Mouse (Mus musculus): ENCODE data around the gene Mbl2. TPM values are rescaled to one million over a fixed set of nuclear protein-coding genes. Genes with fewer than 3 reads are reported as not detected.
"Not testable (repeated sequence)": the region's sequence is repeated elsewhere in the genome, so short reads cannot be mapped to it uniquely, and the experiment has no call there.

The Mbl2 gene
- polyA plus RNA-seq (2014; fragmentation: Nextera tagmentation; extraction: Ambion mirVana): 0.17 and 0.21 TPM in 2 replicates

DNA sequence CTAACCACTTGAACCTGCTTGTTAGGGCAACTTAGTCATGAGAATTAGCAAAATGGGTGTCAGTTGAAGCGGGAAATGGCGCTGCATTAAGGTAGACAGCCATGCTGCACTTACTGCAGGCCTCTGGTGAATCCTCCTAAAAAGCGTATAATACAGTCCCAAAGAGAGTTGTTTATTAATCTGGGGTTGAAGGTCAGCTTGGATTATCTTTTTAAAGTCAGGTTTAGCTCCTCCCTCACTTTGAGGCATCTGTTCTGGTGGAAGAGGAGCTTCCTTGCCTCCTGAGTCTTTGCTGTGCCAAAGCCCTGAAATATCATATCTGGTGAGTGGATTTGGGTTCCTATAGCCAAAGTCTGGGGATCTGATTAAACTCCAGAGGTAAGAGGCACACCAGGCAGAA is at the start of gene Mbl2:
Gene Mbl2 (plus strand): TSS at position 252 of the 400 bp plus-strand sequence.
- 76% methylated on average over 3 of the region's 3 CpGs for WGBS
- H3K27ac ChIP-seq (ENCODE audit: low read depth, low read length): no peak within 1 kb of the TSS
- ATAC-seq (replicated peaks; ENCODE audit: low FRiP score) (no peak), DNase-seq (ENCODE audit: low spot score) (no peak)
- no peak within 1 kb of the TSS for H3K4me3 ChIP-seq (ENCODE audit: low read depth, low read length)
- H3K9ac ChIP-seq (ENCODE audit: low read depth, low read length): no peak within 1 kb of the TSS
- H3K27me3 ChIP-seq (replicated peaks; ENCODE audit: control insufficient read depth, insufficient read depth, low read length): no peaks in the 10 kb centered on the region
- H3K36me3 ChIP-seq (ENCODE audit: control insufficient read depth, insufficient read depth, low read length): no peaks in the 10 kb centered on the region
- H3K4me2 ChIP-seq: no peak within 1 kb of the TSS
- no peaks in the 10 kb centered on the region for H3K4me1 ChIP-seq (replicated peaks; ENCODE audit: control insufficient read depth, insufficient read depth, low read length)
- H3K9me3 ChIP-seq (ENCODE audit: control insufficient read depth, low read length): no peaks in the 10 kb centered on the region

DNA sequence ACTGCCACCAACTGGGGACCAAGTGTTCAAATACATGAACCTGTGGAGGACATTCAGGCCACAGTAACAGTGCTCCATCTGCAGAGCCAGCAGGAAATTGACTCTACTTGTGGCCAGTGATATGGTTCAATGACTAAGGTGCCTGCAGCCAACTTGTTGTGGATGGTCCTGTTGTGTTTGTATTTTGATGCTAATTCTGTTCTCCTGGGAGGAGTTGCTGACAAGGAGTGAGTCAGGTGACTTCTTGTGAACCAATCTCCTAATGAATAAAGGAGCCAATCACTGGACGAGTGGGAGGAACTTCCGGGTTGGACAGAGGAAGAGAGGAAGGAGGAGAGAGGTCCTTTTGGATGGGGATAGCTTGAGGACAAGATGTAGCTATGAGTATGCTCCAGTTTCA is 47.2 kb upstream of the Mbl2 start:
- Histone ChIP-seq H3K9me3 (ENCODE audit: control insufficient read depth, low read length) (peaks cover 4% of the 10 kb centered on the region; the same call in 1 of the 2 replicates), H3K36me3 (ENCODE audit: control insufficient read depth, insufficient read depth, low read length) (no peaks in the 10 kb centered on the region), H3K27ac (ENCODE audit: low read depth, low read length) (no peak overlapping the region), H3K27me3 (replicated peaks; ENCODE audit: control insufficient read depth, insufficient read depth, low read length) (no peaks in the 10 kb centered on the region), H3K4me1 (replicated peaks; ENCODE audit: control insufficient read depth, insufficient read depth, low read length) (no peaks in the 10 kb centered on the region), H3K4me2 (no peak overlapping the region), H3K9ac (ENCODE audit: low read depth, low read length) (no peak overlapping the region), H3K4me3 (ENCODE audit: low read depth, low read length) (no peak overlapping the region)
- ATAC-seq (replicated peaks; ENCODE audit: low FRiP score) (no peak), DNase-seq (ENCODE audit: low spot score) (no peak)
- WGBS: 87% methylated on average over 2 of the region's 2 CpGs

DNA sequence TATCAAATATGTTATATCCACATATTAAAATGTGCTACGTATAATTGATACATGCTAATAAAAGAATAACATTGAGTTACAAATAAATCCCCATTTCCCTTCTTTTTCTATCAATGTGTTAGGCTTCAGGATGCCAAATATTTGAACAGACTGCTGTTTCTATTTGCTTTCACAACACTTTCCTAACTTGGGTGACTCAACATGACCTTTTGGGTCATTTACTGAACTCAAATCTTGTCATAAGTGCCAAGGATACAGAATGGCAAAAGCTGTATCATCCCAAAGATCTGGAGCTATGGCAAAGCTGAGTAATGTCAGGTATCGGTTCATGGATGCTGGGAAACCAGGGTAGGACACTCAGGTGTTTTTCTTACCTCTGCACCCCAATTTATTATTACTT is 45.5 kb upstream of the Mbl2 start:
- peaks cover 4% of the 10 kb centered on the region; the same call in 1 of the 2 replicates for H3K9me3 ChIP-seq (ENCODE audit: control insufficient read depth, low read length)

DNA sequence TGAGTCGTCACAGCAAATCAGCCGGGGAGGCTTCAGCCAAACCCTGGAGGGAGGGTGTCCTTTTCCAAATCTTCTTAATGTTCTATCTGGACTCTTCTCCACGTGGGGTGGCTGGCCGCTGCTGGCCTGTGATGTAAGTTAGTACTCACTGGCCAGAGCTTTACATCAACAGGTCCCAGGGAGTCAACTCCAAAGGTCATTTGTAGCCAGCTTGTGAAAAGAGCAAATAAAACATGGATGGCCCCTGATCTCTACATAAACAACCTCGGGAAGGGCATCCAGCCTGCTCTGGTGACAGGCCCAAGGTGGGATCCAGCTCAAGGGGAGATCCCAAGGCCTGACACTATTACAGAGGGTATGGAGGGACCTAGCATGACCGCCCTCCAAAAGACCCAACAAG is 37.7 kb upstream of the Mbl2 start:
- no peak overlapping the region for H3K9ac ChIP-seq (ENCODE audit: low read depth, low read length)
- no peak overlapping the region for H3K4me3 ChIP-seq (ENCODE audit: low read depth, low read length)
- 0 out of 2 replicates have a peak overlapping the region, but pooled peaks have one; percentile 8 for H3K27ac ChIP-seq (ENCODE audit: low read depth, low read length)
- no peak for DNase-seq (ENCODE audit: low spot score)
- ATAC-seq (replicated peaks; ENCODE audit: low FRiP score): peak; percentile 76
- 67% methylated on average over 6 of the region's 6 CpGs for WGBS
- H3K36me3 ChIP-seq (ENCODE audit: control insufficient read depth, insufficient read depth, low read length): no peaks in the 10 kb centered on the region
- no peak overlapping the region for H3K4me2 ChIP-seq
- H3K9me3 ChIP-seq (ENCODE audit: control insufficient read depth, low read length): no peaks in the 10 kb centered on the region
- no peaks in the 10 kb centered on the region for H3K27me3 ChIP-seq (replicated peaks; ENCODE audit: control insufficient read depth, insufficient read depth, low read length)
- no peaks in the 10 kb centered on the region for H3K4me1 ChIP-seq (replicated peaks; ENCODE audit: control insufficient read depth, insufficient read depth, low read length)

More for the DNA sequence above, 45.5 kb upstream of the Mbl2 start:
- Histone ChIP-seq H3K9ac (ENCODE audit: low read depth, low read length) (no peak overlapping the region), H3K4me1 (replicated peaks; ENCODE audit: control insufficient read depth, insufficient read depth, low read length) (no peaks in the 10 kb centered on the region), H3K27ac (ENCODE audit: low read depth, low read length) (no peak overlapping the region), H3K4me3 (ENCODE audit: low read depth, low read length) (no peak overlapping the region), H3K36me3 (ENCODE audit: control insufficient read depth, insufficient read depth, low read length) (no peaks in the 10 kb centered on the region), H3K27me3 (replicated peaks; ENCODE audit: control insufficient read depth, insufficient read depth, low read length) (no peaks in the 10 kb centered on the region), H3K4me2 (no peak overlapping the region)
- WGBS: 84% methylated on average over 2 of the region's 2 CpGs
- ATAC-seq (replicated peaks; ENCODE audit: low FRiP score) (no peak), DNase-seq (ENCODE audit: low spot score) (no peak)

DNA sequence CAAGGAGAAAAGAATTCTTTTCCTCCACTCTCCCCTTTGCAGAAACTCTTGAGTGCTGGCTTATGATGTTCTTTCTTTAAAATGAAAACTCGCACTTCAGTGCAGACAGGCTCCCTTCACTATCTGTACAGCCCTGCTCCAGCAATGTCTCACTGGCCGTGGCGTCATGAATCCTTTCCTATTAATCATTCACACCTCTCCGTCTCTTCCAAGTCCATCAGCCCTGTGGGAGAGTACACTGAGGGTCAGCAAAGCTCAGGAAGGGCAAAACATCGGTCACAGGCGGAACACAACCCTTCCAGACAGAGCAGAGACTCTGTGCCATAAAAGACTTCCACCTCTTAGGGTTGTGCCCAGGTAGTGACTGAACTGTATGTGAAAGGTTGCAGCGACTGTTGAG is 30.6 kb upstream of the Mbl2 start:
- no peaks in the 10 kb centered on the region for H3K27me3 ChIP-seq (replicated peaks; ENCODE audit: control insufficient read depth, insufficient read depth, low read length)
- no peaks in the 10 kb centered on the region for H3K4me1 ChIP-seq (replicated peaks; ENCODE audit: control insufficient read depth, insufficient read depth, low read length)
- DNase-seq (ENCODE audit: low spot score) (no peak), ATAC-seq (replicated peaks; ENCODE audit: low FRiP score) (no peak)
- no peaks in the 10 kb centered on the region for H3K9me3 ChIP-seq (ENCODE audit: control insufficient read depth, low read length)
- 53% methylated on average over 7 of the region's 7 CpGs for WGBS
- no peak overlapping the region for H3K27ac ChIP-seq (ENCODE audit: low read depth, low read length)
- H3K9ac ChIP-seq (ENCODE audit: low read depth, low read length): no peak overlapping the region
- no peaks in the 10 kb centered on the region for H3K36me3 ChIP-seq (ENCODE audit: control insufficient read depth, insufficient read depth, low read length)
- H3K4me3 ChIP-seq (ENCODE audit: low read depth, low read length): no peak overlapping the region
- no peak overlapping the region for H3K4me2 ChIP-seq

DNA sequence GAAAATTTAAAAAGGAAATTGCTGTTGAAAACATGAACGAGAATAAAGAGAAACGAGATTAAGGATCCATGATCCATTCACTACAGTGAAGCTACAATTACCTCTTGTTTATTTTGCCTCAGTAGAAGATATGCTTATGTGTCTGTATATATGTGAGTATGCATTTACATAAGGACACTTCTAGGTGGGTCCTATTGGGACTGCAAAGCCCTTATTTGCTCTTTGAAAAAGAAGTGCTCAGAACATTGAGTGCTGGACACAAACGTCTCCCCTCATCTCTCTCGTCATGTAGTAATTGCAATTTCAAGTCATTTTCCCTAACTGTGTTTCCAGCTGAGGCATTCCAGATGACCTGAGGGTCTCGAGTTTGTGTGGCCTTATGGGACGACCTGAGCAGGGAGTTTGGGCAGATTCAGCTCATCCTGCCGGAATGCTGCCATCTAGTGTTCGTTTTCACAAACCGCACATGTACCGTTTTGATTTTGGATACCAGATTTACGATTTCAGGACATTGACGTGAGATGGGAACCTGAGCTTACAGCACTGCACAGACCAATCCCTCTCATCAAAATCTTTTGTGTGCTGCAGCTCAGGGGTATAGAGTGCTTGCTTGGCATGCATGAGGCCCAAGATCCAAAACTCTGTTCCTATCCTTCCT is 27.5 kb upstream of the Mbl2 start:
- ATAC-seq (replicated peaks; ENCODE audit: low FRiP score) (no peak), DNase-seq (ENCODE audit: low spot score) (no peak)
- Histone ChIP-seq H3K9ac (ENCODE audit: low read depth, low read length) (no peak overlapping the region), H3K4me1 (replicated peaks; ENCODE audit: control insufficient read depth, insufficient read depth, low read length) (no peaks in the 10 kb centered on the region), H3K4me2 (no peak overlapping the region), H3K27ac (ENCODE audit: low read depth, low read length) (no peak overlapping the region), H3K36me3 (ENCODE audit: control insufficient read depth, insufficient read depth, low read length) (no peaks in the 10 kb centered on the region), H3K9me3 (ENCODE audit: control insufficient read depth, low read length) (no peaks in the 10 kb centered on the region), H3K4me3 (ENCODE audit: low read depth, low read length) (no peak overlapping the region), H3K27me3 (replicated peaks; ENCODE audit: control insufficient read depth, insufficient read depth, low read length) (no peaks in the 10 kb centered on the region)
- 19% methylated on average over 12 of the region's 12 CpGs for WGBS

DNA sequence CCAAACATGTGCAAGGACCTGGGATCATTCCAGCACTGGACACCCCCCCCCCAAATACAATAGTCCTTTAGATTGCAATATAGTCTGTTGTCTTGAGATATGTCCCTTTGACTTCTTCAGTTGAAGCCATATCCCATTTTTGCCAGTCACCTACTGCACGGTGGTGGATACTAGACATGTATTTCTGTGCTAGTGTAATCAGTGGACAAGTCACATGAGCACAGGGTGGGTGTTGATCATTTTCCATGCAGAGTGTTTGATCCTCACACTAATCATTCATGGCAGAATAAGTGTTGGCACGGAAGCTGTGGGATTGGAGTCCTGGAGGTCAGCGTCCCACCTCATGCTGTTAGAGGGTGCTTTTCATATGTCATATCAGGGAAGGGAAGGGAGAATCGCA is 26.9 kb upstream of the Mbl2 start:
- 78% methylated on average over 4 of the region's 4 CpGs for WGBS
- Histone ChIP-seq H3K27ac (ENCODE audit: low read depth, low read length) (no peak overlapping the region), H3K27me3 (replicated peaks; ENCODE audit: control insufficient read depth, insufficient read depth, low read length) (no peaks in the 10 kb centered on the region), H3K4me2 (no peak overlapping the region), H3K9ac (ENCODE audit: low read depth, low read length) (no peak overlapping the region), H3K4me1 (replicated peaks; ENCODE audit: control insufficient read depth, insufficient read depth, low read length) (no peaks in the 10 kb centered on the region), H3K4me3 (ENCODE audit: low read depth, low read length) (no peak overlapping the region), H3K9me3 (ENCODE audit: control insufficient read depth, low read length) (no peaks in the 10 kb centered on the region), H3K36me3 (ENCODE audit: control insufficient read depth, insufficient read depth, low read length) (no peaks in the 10 kb centered on the region)
- DNase-seq (ENCODE audit: low spot score) (no peak), ATAC-seq (replicated peaks; ENCODE audit: low FRiP score) (no peak)

DNA sequence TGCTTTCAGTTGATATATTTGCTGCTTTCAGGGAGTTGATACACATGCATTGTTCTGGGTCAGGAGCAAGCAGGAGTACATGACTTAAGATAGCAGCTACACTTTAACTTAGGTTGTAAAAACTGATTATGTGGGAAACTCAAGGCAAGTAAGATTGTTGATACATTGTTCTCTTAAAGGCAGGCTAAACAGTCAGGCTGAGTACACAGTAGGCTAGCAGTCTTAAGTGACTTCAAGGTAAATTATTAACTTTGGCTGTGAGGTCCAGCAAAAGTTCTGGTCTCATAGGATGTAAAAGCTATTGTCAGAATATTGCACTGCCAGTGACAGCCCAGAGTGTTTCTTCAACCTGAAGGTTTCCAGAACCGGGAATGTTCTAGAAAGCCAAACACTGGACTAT is 25.8 kb upstream of the Mbl2 start:
- 70% methylated on average over 1 of the region's 1 CpGs for WGBS
- ATAC-seq (replicated peaks; ENCODE audit: low FRiP score) (no peak), DNase-seq (ENCODE audit: low spot score) (no peak)

DNA sequence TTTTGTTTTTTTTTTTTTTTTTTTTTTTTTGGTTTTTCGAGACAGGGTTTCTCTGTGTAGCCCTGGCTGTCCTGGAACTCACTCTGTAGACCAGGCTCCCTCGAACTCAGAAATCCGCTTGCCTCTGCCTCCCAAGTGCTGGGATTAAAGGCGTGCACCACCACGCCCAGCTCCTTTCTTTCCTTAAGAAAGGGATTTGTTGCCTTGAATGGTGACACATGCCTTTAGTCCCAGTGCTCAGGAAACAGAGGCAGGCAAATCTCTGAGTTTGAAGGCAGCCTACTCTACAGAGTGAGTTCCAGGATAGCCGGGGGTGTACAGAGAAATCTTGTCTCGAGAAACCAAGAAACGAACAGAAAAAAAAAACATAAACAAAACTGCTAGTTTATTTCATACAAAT is 23.7 kb upstream of the Mbl2 start:
- not testable (repeated sequence) for DNase-seq (ENCODE audit: low spot score); H3K9ac ChIP-seq (ENCODE audit: low read depth, low read length); ATAC-seq (replicated peaks; ENCODE audit: low FRiP score); H3K4me1 ChIP-seq (replicated peaks; ENCODE audit: control insufficient read depth, insufficient read depth, low read length); H3K27me3 ChIP-seq (replicated peaks; ENCODE audit: control insufficient read depth, insufficient read depth, low read length); H3K9me3 ChIP-seq (ENCODE audit: control insufficient read depth, low read length); H3K36me3 ChIP-seq (ENCODE audit: control insufficient read depth, insufficient read depth, low read length); H3K27ac ChIP-seq (ENCODE audit: low read depth, low read length); H3K4me2 ChIP-seq; H3K4me3 ChIP-seq (ENCODE audit: low read depth, low read length)
- WGBS: 83% methylated on average over 8 of the region's 8 CpGs

More for the DNA sequence above, 25.8 kb upstream of the Mbl2 start:
- no peak overlapping the region for H3K9ac ChIP-seq (ENCODE audit: low read depth, low read length)
- no peaks in the 10 kb centered on the region for H3K4me1 ChIP-seq (replicated peaks; ENCODE audit: control insufficient read depth, insufficient read depth, low read length)
- H3K36me3 ChIP-seq (ENCODE audit: control insufficient read depth, insufficient read depth, low read length): no peaks in the 10 kb centered on the region
- H3K27me3 ChIP-seq (replicated peaks; ENCODE audit: control insufficient read depth, insufficient read depth, low read length): no peaks in the 10 kb centered on the region
- H3K27ac ChIP-seq (ENCODE audit: low read depth, low read length): no peak overlapping the region
- no peaks in the 10 kb centered on the region for H3K9me3 ChIP-seq (ENCODE audit: control insufficient read depth, low read length)
- H3K4me3 ChIP-seq (ENCODE audit: low read depth, low read length): no peak overlapping the region
- no peak overlapping the region for H3K4me2 ChIP-seq
